Mouse (Mus musculus) forebrain, embryonic 11.5 days (tissue): Measurements from ENCODE around the gene Gm29423. TPM values are rescaled to one million over a fixed set of nuclear protein-coding genes. Genes with fewer than 3 reads are reported as not detected.
"Not testable (repeated sequence)": the region's sequence is repeated elsewhere in the genome, so short reads cannot be mapped to it uniquely, and the experiment has no call there.

Experiments used
- ATAC-seq: fragments of 200-750 bp; cut with Nextera tagmentation; replicated peaks from 2 replicates; pipeline ENCODE4 v1.8.0; 2017; ENCODE audit warnings: moderate TSS enrichment; ENCODE audit not compliant: low FRiP score
- DNase-seq: peaks from one replicate; pipeline ENCODE4 v3.0.0-alpha.2; 2017; ENCODE audit warnings: low spot score
- H3K27ac ChIP-seq: fragments of 300-500 bp; sonication (generic); 2 replicates; pipeline ENCODE4 v1.5.1; 2014; ENCODE audit warnings: low read depth, low read length
- H3K27me3 ChIP-seq: fragments of 300-500 bp; sonication (generic); 2 replicates; pipeline ENCODE4 v1.6.1; 2014; ENCODE audit warnings: mild to moderate bottlenecking, low read length, mixed read lengths; ENCODE audit not compliant: control insufficient read depth, insufficient read depth
- H3K36me3 ChIP-seq: fragments of 300-500 bp; sonication (generic); 2 replicates; pipeline ENCODE4 v1.6.1; 2014; ENCODE audit warnings: mild to moderate bottlenecking, low read length, moderate library complexity, mixed read lengths; ENCODE audit not compliant: control insufficient read depth, insufficient read depth
- H3K4me1 ChIP-seq: fragments of 300-500 bp; sonication (generic); replicated peaks from 2 replicates; pipeline ENCODE4 v1.6.1; 2014; ENCODE audit warnings: low read length, mixed read lengths; ENCODE audit not compliant: control insufficient read depth, insufficient read depth
- H3K4me2 ChIP-seq: fragments of 300-500 bp; sonication (generic); 2 replicates; pipeline ENCODE4 v1.6.1; 2014; ENCODE audit warnings: low read depth, mild to moderate bottlenecking, low read length, moderate library complexity, mixed read lengths; ENCODE audit not compliant: severe bottlenecking
- H3K4me3 ChIP-seq: fragments of 300-500 bp; sonication (generic); 2 replicates; pipeline ENCODE4 v1.5.1; 2014; ENCODE audit warnings: low read depth, low read length
- H3K9ac ChIP-seq: fragments of 300-500 bp; sonication (generic); 2 replicates; pipeline ENCODE4 v1.6.1; 2014; ENCODE audit warnings: low read length
- H3K9me3 ChIP-seq: fragments of 300-500 bp; sonication (generic); 2 replicates; pipeline ENCODE4 v1.6.1; 2016; ENCODE audit warnings: low read length, mixed read lengths; ENCODE audit not compliant: control insufficient read depth
- WGBS: fragments of 180-500 bp; shearing (Covaris S2); extraction: QIAGEN DNeasy Blood & Tissue Kit; methylation state at CpG from one replicate; pipeline ENCODE4 v1.1.7; 2014; 5-methylcytosine and 5-hydroxymethylcytosine counted together
- polyA plus RNA-seq: library from polyadenylated mRNA; unstranded; fragments of >200 nt; fragmentation: Nextera tagmentation; extraction: Ambion mirVana; gene quantifications from 2 replicates; pipeline ENCODE4 v1.2.1, GENCODE M21; 2014

The Gm29423 gene
- not detected in 2 replicates for polyA plus RNA-seq

DNA sequence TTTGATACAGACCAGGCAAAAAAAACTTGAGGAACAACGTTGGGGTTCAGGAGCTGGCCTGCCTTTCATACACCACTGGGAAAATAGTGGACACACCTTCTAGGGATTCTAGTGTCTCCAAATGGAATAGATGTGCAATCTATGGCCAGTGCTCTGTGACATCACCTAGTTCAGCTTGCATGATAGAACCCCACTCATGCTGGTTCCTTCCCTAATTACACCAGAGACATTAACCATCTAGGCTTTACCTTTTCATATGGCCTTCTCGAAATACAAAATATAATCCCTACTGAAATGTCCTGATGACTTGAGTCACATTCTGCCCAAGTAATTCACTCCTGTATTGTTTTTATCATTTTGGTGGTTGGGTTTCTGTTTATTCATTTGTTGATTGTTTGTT lies at the start of gene Gm29423, which contains the start of gene Gm29644:
Gm29423 (minus strand) TSS at position 101 of the 400 bp plus-strand sequence.
Gm29644 (minus strand) TSS at position 157 of the 400 bp plus-strand sequence.
- ATAC-seq: not testable (repeated sequence)

DNA sequence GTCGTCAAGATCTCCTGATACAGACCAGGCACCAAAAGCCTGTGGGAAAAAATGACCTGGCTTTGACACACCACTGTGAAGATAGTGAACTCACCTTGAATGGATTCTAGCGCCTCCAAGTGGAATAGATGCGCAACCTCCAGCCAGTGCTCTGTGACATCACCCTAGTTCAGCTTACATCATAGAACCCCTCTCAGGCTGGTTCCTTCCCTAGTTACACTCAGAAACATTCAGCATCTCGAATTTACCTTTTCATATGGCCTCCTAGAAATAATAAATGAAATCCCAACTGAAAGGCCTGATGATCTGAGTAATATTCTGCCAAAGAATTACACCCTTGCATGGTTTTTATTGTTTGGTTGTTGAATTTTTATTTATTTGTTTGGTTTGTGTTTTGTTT lies 29.5 kb downstream of the Gm29423 start, which contains the start of gene Gm21118:
Gm21118 (minus strand) TSS at position 101 of the 400 bp plus-strand sequence.
- not testable (repeated sequence) for DNase-seq, H3K36me3 ChIP-seq, H3K4me1 ChIP-seq, H3K4me3 ChIP-seq, H3K27me3 ChIP-seq, H3K9me3 ChIP-seq, ATAC-seq, H3K27ac ChIP-seq, H3K9ac ChIP-seq, H3K4me2 ChIP-seq
- WGBS: no CpG with 5 or more reads among the region's 4 CpGs

More for the DNA sequence above, at the start of gene Gm29423, which contains the start of gene Gm29644:
- H3K27ac ChIP-seq, H3K4me3 ChIP-seq, DNase-seq, H3K4me1 ChIP-seq, H3K9ac ChIP-seq, H3K27me3 ChIP-seq, H3K4me2 ChIP-seq, H3K9me3 ChIP-seq, H3K36me3 ChIP-seq: not testable (repeated sequence)
- WGBS: no CpG with 5 or more reads among the region's 2 CpGs

Other genes with a start within 250 kb of the Gm29423 start
- not detected in 2 replicates for gene Gm21118, start 29.6 kb downstream of the Gm29423 start, polyA plus RNA-seq
- not detected in 2 replicates for gene Gm29644, start 56 bp upstream of the Gm29423 start, polyA plus RNA-seq
- not detected in 2 replicates for gene Gm20888, start 138.6 kb upstream of the Gm29423 start, polyA plus RNA-seq